Mouse (Mus musculus) heart, embryonic 16.5 days (tissue): ENCODE results near the gene Cdr2l. TPM values are rescaled to one million over a fixed set of nuclear protein-coding genes. Genes with fewer than 3 reads are reported as not detected.

Source experiments
- ATAC-seq: fragments of 200-750 bp; cut with Nextera tagmentation; replicated peaks from 2 replicates; pipeline ENCODE4 v1.8.0; 2017; ENCODE audit warnings: moderate number of reproducible peaks; ENCODE audit not compliant: insufficient read depth, low FRiP score; ENCODE audit errors: extremely low read depth
- H3K27ac ChIP-seq: fragments of 300-500 bp; sonication (generic); 2 replicates; pipeline ENCODE4 v1.5.1; 2014; ENCODE audit warnings: mild to moderate bottlenecking, low read length, control low read depth, moderate library complexity
- H3K27me3 ChIP-seq: fragments of 300-500 bp; sonication (generic); 2 replicates; pipeline ENCODE4 v1.6.1; 2014; ENCODE audit warnings: low read length, mixed read lengths; ENCODE audit not compliant: control insufficient read depth, insufficient read depth
- H3K36me3 ChIP-seq: fragments of 300-500 bp; sonication (generic); 2 replicates; pipeline ENCODE4 v1.6.1; 2014; ENCODE audit not compliant: control insufficient read depth, insufficient read depth
- H3K4me1 ChIP-seq: fragments of 300-500 bp; sonication (generic); 2 replicates; pipeline ENCODE4 v1.6.1; 2014; ENCODE audit warnings: low read length, mixed read lengths; ENCODE audit not compliant: control insufficient read depth, insufficient read depth
- H3K4me2 ChIP-seq: fragments of 300-500 bp; sonication (generic); 2 replicates; pipeline ENCODE4 v1.6.1; 2014; ENCODE audit warnings: low read depth, mild to moderate bottlenecking, control low read depth, low read length
- H3K4me3 ChIP-seq: fragments of 300-500 bp; sonication (generic); 2 replicates; pipeline ENCODE4 v1.5.1; 2014; ENCODE audit warnings: mild to moderate bottlenecking, control low read depth, low read length
- H3K9ac ChIP-seq: fragments of 300-500 bp; sonication (generic); 2 replicates; pipeline ENCODE4 v1.6.1; 2014; ENCODE audit warnings: low read length, control low read depth
- H3K9me3 ChIP-seq: fragments of 300-500 bp; sonication (generic); replicated peaks from 2 replicates; pipeline ENCODE4 v1.6.1; 2016; ENCODE audit warnings: low read length; ENCODE audit not compliant: control insufficient read depth
- WGBS: fragments of 180-500 bp; shearing (Covaris S2); extraction: QIAGEN DNeasy Blood & Tissue Kit; methylation state at CpG from one replicate; pipeline ENCODE4 v1.1.7; 2014; 5-methylcytosine and 5-hydroxymethylcytosine counted together
- polyA plus RNA-seq: library from polyadenylated mRNA; unstranded; fragments of >200 nt; fragmentation: Nextera tagmentation; extraction: Ambion mirVana; gene quantifications from 2 replicates; pipeline ENCODE4 v1.2.1, GENCODE M21; 2015

Cdr2l gene
- polyA plus RNA-seq, 1 experiment from 2014 or later = 7.0 TPM

- peak overlapping the region; percentile 5; the same call in 1 of the 2 replicates for H3K27ac ChIP-seq
- 85% methylated on average over 17 of the region's 17 CpGs for WGBS
- H3K36me3 ChIP-seq = peaks cover 14% of the 10 kb centered on the region; the same call in 1 of the 2 replicates
These were observed 25.2 kb downstream of the Cdr2l start for GRCm38 (mm10) chr11:115406858-115407401.

GRCm38 (mm10) chr11:115408266-115408920 lies 26.7 kb downstream of the Cdr2l start:
- WGBS = 67% methylated on average over 6 of the region's 6 CpGs
- no peak overlapping the region for H3K9ac ChIP-seq
- peak overlapping the region; percentile 70 for H3K27ac ChIP-seq
- H3K27me3 ChIP-seq = no peaks in the 10 kb centered on the region
- no peak overlapping the region for H3K4me3 ChIP-seq
- H3K4me1 ChIP-seq = peaks cover 18% of the 10 kb centered on the region
- peaks cover 14% of the 10 kb centered on the region; the same call in 1 of the 2 replicates for H3K36me3 ChIP-seq
- H3K4me2 ChIP-seq = no peak overlapping the region; the same call in 1 of the 2 replicates
- no peaks in the 10 kb centered on the region for H3K9me3 ChIP-seq
- ATAC-seq = no peak

More at GRCm38 (mm10) chr11:115406858-115407401, 25.2 kb downstream of the Cdr2l start:
- H3K9me3 ChIP-seq = no peaks in the 10 kb centered on the region
- no peaks in the 10 kb centered on the region for H3K27me3 ChIP-seq
- no peak overlapping the region for H3K4me2 ChIP-seq
- no peak for ATAC-seq
- no peak overlapping the region for H3K4me3 ChIP-seq
- H3K9ac ChIP-seq = no peak overlapping the region
- peaks cover 16% of the 10 kb centered on the region for H3K4me1 ChIP-seq

GRCm38 (mm10) chr11:115409556-115409955 lies 27.8 kb downstream of the Cdr2l start:
- 87% methylated on average over 7 of the region's 7 CpGs for WGBS
- Histone ChIP-seq H3K36me3 (peaks cover 14% of the 10 kb centered on the region; the same call in 1 of the 2 replicates), H3K4me3 (no peak overlapping the region), H3K4me2 (no peak overlapping the region), H3K27ac (no peak overlapping the region), H3K9ac (no peak overlapping the region), H3K9me3 (no peaks in the 10 kb centered on the region), H3K27me3 (no peaks in the 10 kb centered on the region), H3K4me1 (peaks cover 17% of the 10 kb centered on the region)
- no peak for ATAC-seq

DNA sequence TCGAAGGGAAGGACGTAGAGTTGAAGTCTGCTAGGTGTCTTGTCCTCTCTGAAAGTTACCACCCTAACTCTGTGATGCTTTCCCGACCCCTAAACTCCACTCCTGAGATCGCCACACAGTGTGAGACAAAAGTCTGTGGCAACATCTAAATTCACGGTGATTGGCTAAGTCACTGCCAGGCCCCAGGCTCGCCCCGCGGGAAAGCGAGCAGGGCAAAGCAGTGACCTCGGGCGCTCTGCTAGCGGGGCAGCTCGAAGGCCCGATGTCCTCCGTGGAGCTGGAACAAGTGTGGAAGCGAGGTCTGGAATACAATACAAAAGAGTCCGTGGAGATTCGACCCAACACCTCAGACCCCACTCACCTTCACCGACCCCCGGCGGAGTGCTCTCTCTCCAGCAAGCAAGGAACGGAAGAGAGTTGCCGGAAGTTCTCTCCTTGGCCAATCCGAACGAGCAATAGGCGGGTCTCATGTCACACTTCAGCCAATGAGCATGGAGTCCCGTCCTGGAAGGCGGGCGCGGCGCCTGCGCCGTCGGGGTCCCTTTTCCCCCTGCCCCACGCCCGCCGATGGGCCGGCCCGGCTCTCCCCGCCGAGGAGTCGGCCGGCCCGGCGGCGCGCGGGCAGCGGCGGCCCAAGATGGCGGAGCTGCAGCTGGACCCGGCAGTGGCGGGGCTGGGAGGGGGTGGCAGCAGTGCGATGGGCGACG lies 38.0 kb downstream of the Cdr2l start, which contains the start of the genes Atp5h and Kctd2:
TSS of gene Atp5h (minus strand) at position 432 of the 707 bp plus-strand sequence.
TSS of gene Kctd2 (plus strand) at position 598 of the 707 bp plus-strand sequence.
- Histone ChIP-seq H3K27ac (peak within 1 kb of the TSS; percentile 93), H3K4me2 (peak within 1 kb of the TSS; percentile 98), H3K9me3 (no peaks in the 10 kb centered on the region), H3K27me3 (no peaks in the 10 kb centered on the region), H3K4me3 (peak within 1 kb of the TSS; percentile 96), H3K9ac (peak within 1 kb of the TSS; percentile 96), H3K36me3 (peaks cover 28% of the 10 kb centered on the region), H3K4me1 (peaks cover 56% of the 10 kb centered on the region)
- WGBS = under 1% methylated on average over 53 of the region's 56 CpGs
- ATAC-seq = peak; percentile 95

- WGBS = 1% methylated on average over 43 of the region's 45 CpGs
- peak; percentile 72 for ATAC-seq
- peaks cover 47% of the 10 kb centered on the region for H3K4me1 ChIP-seq
- H3K27me3 ChIP-seq = no peaks in the 10 kb centered on the region
- H3K9ac ChIP-seq = peak overlapping the region; percentile 94
- H3K4me2 ChIP-seq = peak overlapping the region; percentile 98
- H3K9me3 ChIP-seq = no peaks in the 10 kb centered on the region
- H3K36me3 ChIP-seq = peaks cover 28% of the 10 kb centered on the region
- peak overlapping the region; percentile 96 for H3K4me3 ChIP-seq
- peak overlapping the region; percentile 91 for H3K27ac ChIP-seq
These were observed 38.8 kb downstream of the Cdr2l start for GRCm38 (mm10) chr11:115420336-115421190.

DNA sequence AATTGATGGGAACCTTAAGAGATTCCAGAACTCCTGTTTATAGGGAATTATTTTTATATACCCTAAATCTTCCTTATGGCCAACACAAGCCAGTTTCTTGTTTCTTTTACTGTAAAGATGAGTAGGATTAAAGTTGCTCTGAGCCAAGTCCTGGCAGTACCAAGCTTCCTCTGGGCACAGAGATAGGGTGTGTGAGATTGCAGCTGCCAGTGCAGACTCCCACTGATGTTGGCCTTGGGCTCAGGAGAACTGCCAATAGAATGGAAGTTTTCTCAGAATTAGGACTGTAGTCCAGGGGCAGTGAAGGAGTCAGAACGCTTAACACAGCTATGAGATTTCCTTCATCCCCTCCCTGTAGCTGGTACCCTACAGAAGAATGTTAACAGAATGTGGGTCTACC lies 39.6 kb downstream of the Cdr2l start:
- WGBS = 55% methylated on average over 1 of the region's 1 CpGs
- peak overlapping the region; percentile 96 for H3K4me3 ChIP-seq

DNA sequence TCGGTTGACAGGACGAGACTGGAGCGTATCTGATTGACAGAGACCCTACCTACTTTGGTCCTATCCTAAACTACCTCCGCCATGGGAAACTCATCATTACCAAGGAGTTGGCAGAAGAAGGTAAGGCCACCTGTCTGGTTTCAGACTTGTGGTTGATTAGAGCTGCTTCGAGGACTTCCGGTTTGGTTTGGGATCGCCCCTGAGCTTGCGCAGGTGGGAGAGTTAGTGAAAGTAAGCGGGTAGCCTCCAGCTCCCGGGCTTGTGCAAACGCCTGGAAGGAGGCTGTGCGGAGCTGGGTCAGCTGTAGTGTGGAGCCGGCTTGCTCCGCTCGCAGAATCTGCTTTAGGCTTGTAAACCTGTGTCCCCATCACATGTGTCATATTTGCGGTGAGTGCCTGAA lies 40.3 kb downstream of the Cdr2l start:
- no peak overlapping the region for H3K4me2 ChIP-seq
- H3K27ac ChIP-seq = no peak overlapping the region
- peaks cover 20% of the 10 kb centered on the region for H3K36me3 ChIP-seq
- peaks cover 38% of the 10 kb centered on the region for H3K4me1 ChIP-seq
- H3K9ac ChIP-seq = no peak overlapping the region
- 88% methylated on average over 16 of the region's 16 CpGs for WGBS
- ATAC-seq = no peak
- no peaks in the 10 kb centered on the region for H3K9me3 ChIP-seq
- no peak overlapping the region for H3K4me3 ChIP-seq
- no peaks in the 10 kb centered on the region for H3K27me3 ChIP-seq

More for the DNA sequence above, 39.6 kb downstream of the Cdr2l start:
- H3K4me1 ChIP-seq = peaks cover 43% of the 10 kb centered on the region
- H3K9ac ChIP-seq = peak overlapping the region; percentile 41; the same call in 1 of the 2 replicates
- H3K4me2 ChIP-seq = peak overlapping the region; percentile 98
- no peaks in the 10 kb centered on the region for H3K9me3 ChIP-seq
- no peaks in the 10 kb centered on the region for H3K27me3 ChIP-seq
- peaks cover 25% of the 10 kb centered on the region for H3K36me3 ChIP-seq
- no peak for ATAC-seq
- no peak overlapping the region for H3K27ac ChIP-seq

DNA sequence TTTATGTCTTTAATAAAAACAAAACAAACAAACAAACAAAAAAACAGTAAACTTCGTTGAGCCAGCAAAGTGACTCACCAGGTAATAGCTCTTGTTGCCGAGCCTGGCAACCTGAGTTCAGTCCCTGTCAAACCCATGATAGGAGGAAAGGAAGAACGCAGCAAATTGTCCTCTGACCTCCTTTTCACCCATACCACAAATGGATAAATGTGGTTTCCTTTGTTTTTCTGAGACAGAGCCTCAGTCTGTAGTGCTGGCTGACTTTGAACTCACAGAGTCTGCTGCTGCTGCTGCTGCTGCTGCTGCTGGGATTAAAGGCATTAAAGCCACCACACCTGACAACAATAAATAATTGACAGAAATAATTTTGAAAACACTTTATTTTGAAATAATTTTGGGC lies 41.4 kb downstream of the Cdr2l start:
- 75% methylated on average over 3 of the region's 3 CpGs for WGBS
- Histone ChIP-seq H3K36me3 (peaks cover 9% of the 10 kb centered on the region; the same call in 1 of the 2 replicates), H3K9me3 (no peaks in the 10 kb centered on the region), H3K4me3 (no peak overlapping the region), H3K9ac (no peak overlapping the region), H3K27me3 (no peaks in the 10 kb centered on the region), H3K27ac (no peak overlapping the region), H3K4me2 (no peak overlapping the region), H3K4me1 (peaks cover 30% of the 10 kb centered on the region)
- ATAC-seq = no peak
